Mouse (Mus musculus): ENCODE data around the gene Cyp1a2. TPM values are rescaled to one million over a fixed set of nuclear protein-coding genes. Genes with fewer than 3 reads are reported as not detected.

Gene Cyp1a2
- polyA plus RNA-seq, 1 experiment from 2014 or later = not detected

GRCm38 (mm10) chr9:57629118-57629874 lies 54.2 kb downstream of the Cyp1a2 start:
- Histone ChIP-seq H3K36me3 (peaks cover 73% of the 10 kb centered on the region), H3K9me3 (replicated peaks) (no peaks in the 10 kb centered on the region), H3K27ac (no peak overlapping the region), H3K4me1 (0 out of 2 replicates have a peak, but pooled peaks cover 3% of the 10 kb centered on the region), H3K4me3 (replicated peaks) (no peak overlapping the region), H3K9ac (no peak overlapping the region), H3K27me3 (no peaks in the 10 kb centered on the region), H3K4me2 (no peak overlapping the region)
- peak; percentile 61 for ATAC-seq (replicated peaks; ENCODE audit: low FRiP score)
- WGBS = 65% methylated on average over 14 of the region's 14 CpGs

GRCm38 (mm10) chr9:57628717-57629116 lies 54.8 kb downstream of the Cyp1a2 start:
- Histone ChIP-seq H3K4me1 (0 out of 2 replicates have a peak, but pooled peaks cover 3% of the 10 kb centered on the region), H3K27me3 (no peaks in the 10 kb centered on the region), H3K9me3 (replicated peaks) (no peaks in the 10 kb centered on the region), H3K4me3 (replicated peaks) (no peak overlapping the region), H3K36me3 (peaks cover 77% of the 10 kb centered on the region), H3K27ac (no peak overlapping the region), H3K9ac (no peak overlapping the region), H3K4me2 (no peak overlapping the region)
- ATAC-seq (replicated peaks; ENCODE audit: low FRiP score) = no peak
- 91% methylated on average over 12 of the region's 12 CpGs for WGBS

- Histone ChIP-seq H3K9ac (no peak overlapping the region), H3K27me3 (no peaks in the 10 kb centered on the region), H3K4me3 (replicated peaks) (no peak overlapping the region), H3K36me3 (peaks cover 77% of the 10 kb centered on the region), H3K27ac (no peak overlapping the region), H3K9me3 (replicated peaks) (no peaks in the 10 kb centered on the region), H3K4me1 (no peaks in the 10 kb centered on the region), H3K4me2 (no peak overlapping the region)
- no peak for ATAC-seq (replicated peaks; ENCODE audit: low FRiP score)
- WGBS = 91% methylated on average over 11 of the region's 11 CpGs
These were observed 55.6 kb downstream of the Cyp1a2 start for GRCm38 (mm10) chr9:57627892-57628291.

GRCm38 (mm10) chr9:57627191-57627590 lies 56.3 kb downstream of the Cyp1a2 start:
- WGBS = 83% methylated on average over 17 of the region's 17 CpGs
- Histone ChIP-seq H3K27me3 (no peaks in the 10 kb centered on the region), H3K4me1 (no peaks in the 10 kb centered on the region), H3K4me3 (replicated peaks) (no peak overlapping the region), H3K9ac (no peak overlapping the region), H3K9me3 (replicated peaks) (no peaks in the 10 kb centered on the region), H3K4me2 (no peak overlapping the region), H3K27ac (no peak overlapping the region), H3K36me3 (peaks cover 77% of the 10 kb centered on the region)
- ATAC-seq (replicated peaks; ENCODE audit: low FRiP score) = no peak

Other genes starting within 250 kb of the Cyp1a2 start
- gene Ppcdc, start 243.6 kb downstream of the Cyp1a2 start, polyA plus RNA-seq (2015; fragmentation: Nextera tagmentation; extraction: Ambion mirVana) = 25.8 and 30.3 TPM in 2 replicates
- gene Scamp5, start 215.6 kb downstream of the Cyp1a2 start, polyA plus RNA-seq (2015; fragmentation: Nextera tagmentation; extraction: Ambion mirVana) = 15.1 and 15.9 TPM in 2 replicates
- gene Rpp25, start 179.7 kb downstream of the Cyp1a2 start, polyA plus RNA-seq (2015; fragmentation: Nextera tagmentation; extraction: Ambion mirVana) = 5.6 and 6.0 TPM in 2 replicates
- 673 and 729 TPM in 2 replicates for gene Cox5a, start 162.4 kb downstream of the Cyp1a2 start, polyA plus RNA-seq (2015; fragmentation: Nextera tagmentation; extraction: Ambion mirVana)
- gene Fam219b, start 146.2 kb downstream of the Cyp1a2 start, polyA plus RNA-seq (2015; fragmentation: Nextera tagmentation; extraction: Ambion mirVana) = 18.1 and 19.0 TPM in 2 replicates
- gene Mpi, start 130.9 kb downstream of the Cyp1a2 start, polyA plus RNA-seq (2015; fragmentation: Nextera tagmentation; extraction: Ambion mirVana) = 51.9 and 53.3 TPM in 2 replicates
- gene Scamp2, start 122.8 kb downstream of the Cyp1a2 start, polyA plus RNA-seq (2015; fragmentation: Nextera tagmentation; extraction: Ambion mirVana) = 74.5 and 85.5 TPM in 2 replicates
- gene Ulk3, start 94.3 kb downstream of the Cyp1a2 start, polyA plus RNA-seq (2015; fragmentation: Nextera tagmentation; extraction: Ambion mirVana) = 16.9 and 18.8 TPM in 2 replicates
- gene Cplx3, start 77.4 kb downstream of the Cyp1a2 start, polyA plus RNA-seq (2015; fragmentation: Nextera tagmentation; extraction: Ambion mirVana) = not detected in 2 replicates
- not detected in 2 replicates for gene Lman1l, start 62.9 kb downstream of the Cyp1a2 start, polyA plus RNA-seq (2015; fragmentation: Nextera tagmentation; extraction: Ambion mirVana)
- 27.2 and 27.9 TPM in 2 replicates for gene Csk, start 30.1 kb downstream of the Cyp1a2 start, polyA plus RNA-seq (2015; fragmentation: Nextera tagmentation; extraction: Ambion mirVana)
- gene Cyp1a1, start 4.2 kb upstream of the Cyp1a2 start, polyA plus RNA-seq (2015; fragmentation: Nextera tagmentation; extraction: Ambion mirVana) = 0.08 and 0.22 TPM in 2 replicates
- 33.6 and 34.4 TPM in 2 replicates for gene Edc3, start 24.8 kb upstream of the Cyp1a2 start, polyA plus RNA-seq (2015; fragmentation: Nextera tagmentation; extraction: Ambion mirVana)
- gene Clk3, start 82.2 kb upstream of the Cyp1a2 start, polyA plus RNA-seq (2015; fragmentation: Nextera tagmentation; extraction: Ambion mirVana) = 71.0 and 71.8 TPM in 2 replicates
- gene Arid3b, start 153.1 kb upstream of the Cyp1a2 start, polyA plus RNA-seq (2015; fragmentation: Nextera tagmentation; extraction: Ambion mirVana) = 6.2 and 9.1 TPM in 2 replicates
- 104 and 114 TPM in 2 replicates for gene Ubl7, start 227.3 kb upstream of the Cyp1a2 start, polyA plus RNA-seq (2015; fragmentation: Nextera tagmentation; extraction: Ambion mirVana)

Data from kidney, embryonic 15.5 days (tissue).